Mouse (Mus musculus): ENCODE data around the gene Rbms2.
"Not testable (repeated sequence)": the region's sequence is repeated elsewhere in the genome, so short reads cannot be mapped to it uniquely, and the experiment has no call there.

The Rbms2 gene

GRCm38 (mm10) chr10:128179989-128180388 is at the start of gene Rbms2:
Gene Rbms2 (minus strand): TSS chr10:128180297.
- no peak for DNase-seq (ENCODE audit: low read depth, low spot score)

GRCm38 (mm10) chr10:128228009-128228408 is 47.9 kb upstream of the Rbms2 start:
- DNase-seq (ENCODE audit: low read depth, low spot score), result no peak

GRCm38 (mm10) chr10:128227592-128227991 is 47.5 kb upstream of the Rbms2 start:
- no peak for DNase-seq (ENCODE audit: low read depth, low spot score)

DNA sequence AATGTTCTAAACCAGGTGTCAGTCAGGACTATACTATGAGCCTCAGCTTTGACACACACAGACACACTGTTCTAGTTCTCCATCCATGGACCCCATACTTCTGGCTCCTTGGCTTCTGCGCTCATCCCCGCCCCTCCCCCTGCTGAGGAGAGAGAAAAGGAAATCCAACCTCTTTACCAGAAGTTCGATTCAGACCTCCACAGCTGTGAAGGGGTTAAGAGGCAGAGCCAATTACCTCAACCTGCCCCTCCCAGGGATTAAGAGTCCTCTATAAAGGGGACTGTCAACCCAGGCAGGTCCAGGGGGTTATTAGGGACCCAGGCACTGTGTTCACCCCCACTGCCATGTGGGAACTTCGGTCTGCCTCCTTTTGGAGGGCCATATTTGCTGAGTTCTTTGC is 45.4 kb upstream of the Rbms2 start, which contains the start of gene Mip:
Gene Mip (plus strand): TSS at position 301 of the 400 bp plus-strand sequence.
- no peak for DNase-seq (ENCODE audit: low read depth, low spot score)

- DNase-seq (ENCODE audit: low read depth, low spot score), result no peak
Observed at GRCm38 (mm10) chr10:128225064-128225463, 45.0 kb upstream of the Rbms2 start.

DNA sequence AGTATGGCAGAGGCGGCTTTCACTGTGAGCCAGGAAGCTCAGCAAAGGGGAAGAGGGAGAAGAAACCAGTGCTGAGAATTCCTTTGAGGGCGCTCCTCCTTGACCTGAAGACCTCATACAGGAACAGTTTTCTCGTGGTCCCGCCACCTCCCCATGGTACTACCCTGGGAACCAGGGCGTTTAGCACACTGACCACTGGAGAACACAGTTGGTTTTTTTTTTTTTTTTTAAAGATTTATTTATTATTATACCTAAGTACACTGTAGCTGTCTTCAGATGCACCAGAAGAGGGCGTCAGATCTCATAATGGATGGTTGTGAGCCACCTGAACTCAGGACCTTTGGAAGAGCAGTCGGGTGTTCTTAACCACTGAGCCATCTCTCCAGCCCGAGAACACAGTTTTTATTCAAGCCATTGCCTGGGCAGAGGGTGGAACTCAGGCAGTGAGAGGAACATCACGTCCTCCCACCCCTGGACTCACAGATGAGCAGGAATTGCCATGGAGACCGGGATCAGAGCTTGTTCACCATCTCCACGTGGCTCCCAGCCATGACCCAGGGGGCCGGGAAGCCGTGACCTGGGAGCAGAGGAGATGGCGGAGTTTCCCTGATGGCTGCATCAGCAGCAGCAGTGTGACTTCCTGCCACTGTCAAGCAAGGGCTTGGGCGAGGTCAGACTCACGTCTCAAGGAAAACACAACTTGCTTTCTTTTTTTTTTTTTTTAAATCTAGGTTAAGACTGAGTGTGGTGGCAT is 41.6 kb upstream of the Rbms2 start:
- DNase-seq (ENCODE audit: low read depth, low spot score), result no peak

GRCm38 (mm10) chr10:128218387-128219117 is 38.5 kb upstream of the Rbms2 start:
- no peak for DNase-seq (ENCODE audit: low read depth, low spot score)

DNA sequence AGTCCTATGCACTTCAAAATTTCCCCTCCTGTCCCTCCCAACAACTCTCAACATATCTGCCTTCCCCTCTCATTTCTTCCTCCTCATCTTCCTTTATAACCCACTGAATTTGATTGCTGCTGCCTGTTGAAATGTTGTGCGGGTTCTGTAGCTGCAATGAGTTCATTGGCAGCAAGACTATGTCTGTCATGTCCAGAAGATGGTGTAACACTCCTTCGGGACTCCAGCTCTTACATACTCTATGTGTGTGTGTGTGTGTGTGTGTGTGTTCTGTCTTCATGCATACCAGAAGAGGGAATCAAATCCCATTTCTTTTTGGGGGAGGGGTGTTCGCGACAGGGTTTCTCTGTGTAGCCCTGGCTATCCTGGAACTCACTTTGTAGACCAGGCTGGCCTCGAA is 34.9 kb upstream of the Rbms2 start:
- DNase-seq (ENCODE audit: low read depth, low spot score), result no peak

DNA sequence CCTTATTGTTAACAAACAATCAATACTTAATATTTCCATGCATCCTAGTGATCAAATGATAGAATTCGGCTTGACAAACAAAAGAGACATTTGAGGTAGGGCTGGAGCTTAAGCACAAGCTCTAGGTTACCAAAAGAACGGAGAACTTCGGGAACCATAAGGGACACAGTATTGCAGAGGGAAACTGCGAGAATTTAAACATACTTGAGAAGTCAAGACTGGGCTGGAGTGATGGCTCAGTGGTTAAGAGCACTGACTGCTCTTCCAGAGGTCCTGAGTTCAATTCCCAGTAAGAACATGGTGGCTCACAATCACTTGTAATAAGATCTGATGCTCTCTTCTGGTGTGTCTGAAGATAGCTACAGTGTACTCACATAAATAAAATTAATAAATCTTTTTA is 34.0 kb upstream of the Rbms2 start:
- DNase-seq (ENCODE audit: low read depth, low spot score), result not testable (repeated sequence)

DNA sequence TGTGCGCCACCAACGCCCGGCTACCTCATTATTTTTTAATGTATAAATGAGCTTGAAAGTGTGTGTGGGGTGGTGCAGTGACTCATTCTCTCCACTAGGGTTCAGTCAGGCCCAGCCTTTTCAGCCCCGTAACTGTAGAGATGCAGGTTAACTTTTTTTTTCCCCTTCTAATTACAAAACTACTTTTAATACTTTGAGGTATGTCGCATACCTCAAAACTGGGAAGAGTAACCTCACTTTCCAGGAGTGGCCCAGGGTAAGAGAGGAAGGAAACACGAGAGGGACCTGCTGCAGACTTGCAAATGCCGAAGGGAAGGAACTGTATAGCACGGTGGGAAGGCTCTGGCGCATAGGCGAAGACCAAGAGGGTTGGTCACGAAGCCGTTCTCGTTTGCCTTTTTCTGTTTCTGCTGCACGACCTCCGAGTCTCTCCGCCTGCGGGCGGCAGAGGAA is 32.8 kb upstream of the Rbms2 start:
- peak; percentile 43 for DNase-seq (ENCODE audit: low read depth, low spot score)

- DNase-seq (ENCODE audit: low read depth, low spot score), result no peak
Observed at GRCm38 (mm10) chr10:128212148-128212547, 32.1 kb upstream of the Rbms2 start.

DNA sequence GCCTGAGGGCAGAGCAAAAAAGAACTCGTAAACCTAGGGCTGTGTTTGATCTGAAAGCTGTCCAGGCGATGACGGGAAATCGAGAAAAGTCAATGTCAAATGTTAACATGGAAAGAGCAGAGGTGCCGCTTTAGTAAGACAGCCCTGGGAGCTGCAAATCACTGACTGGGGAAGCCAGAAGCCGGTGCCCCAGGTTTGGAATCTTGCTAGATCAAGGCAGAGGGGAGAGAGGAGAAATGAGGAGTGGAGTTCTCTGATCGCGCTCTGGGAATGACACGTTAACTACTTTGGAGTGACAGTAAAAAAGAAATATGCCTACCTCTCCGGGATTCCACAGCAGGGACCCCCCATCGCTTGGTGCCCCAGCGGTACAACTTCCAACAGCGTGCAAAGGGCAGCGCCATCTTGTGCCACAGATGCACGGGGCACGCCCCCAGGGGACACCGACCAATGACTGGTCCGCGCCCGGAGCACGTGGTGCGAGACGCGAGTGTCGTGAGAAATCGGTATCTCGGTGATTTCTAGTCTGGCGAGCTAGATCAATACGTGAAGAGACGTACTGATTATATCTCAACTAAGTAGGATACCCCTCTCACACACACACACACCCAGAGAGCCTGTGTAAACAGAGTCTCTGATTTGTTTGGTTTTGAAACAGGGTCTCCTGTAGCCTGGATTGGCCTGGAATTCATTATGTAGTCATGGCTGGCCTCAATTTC is 31.5 kb upstream of the Rbms2 start, which contains the start of gene Spryd4:
Gene Spryd4 (minus strand): TSS at position 418 of the 719 bp plus-strand sequence.
- DNase-seq (ENCODE audit: low read depth, low spot score), result peak; percentile 76

GRCm38 (mm10) chr10:128210954-128211353 is 30.9 kb upstream of the Rbms2 start:
- DNase-seq (ENCODE audit: low read depth, low spot score), result no peak

GRCm38 (mm10) chr10:128210131-128210530 is 30.0 kb upstream of the Rbms2 start:
- DNase-seq (ENCODE audit: low read depth, low spot score), result no peak

DNA sequence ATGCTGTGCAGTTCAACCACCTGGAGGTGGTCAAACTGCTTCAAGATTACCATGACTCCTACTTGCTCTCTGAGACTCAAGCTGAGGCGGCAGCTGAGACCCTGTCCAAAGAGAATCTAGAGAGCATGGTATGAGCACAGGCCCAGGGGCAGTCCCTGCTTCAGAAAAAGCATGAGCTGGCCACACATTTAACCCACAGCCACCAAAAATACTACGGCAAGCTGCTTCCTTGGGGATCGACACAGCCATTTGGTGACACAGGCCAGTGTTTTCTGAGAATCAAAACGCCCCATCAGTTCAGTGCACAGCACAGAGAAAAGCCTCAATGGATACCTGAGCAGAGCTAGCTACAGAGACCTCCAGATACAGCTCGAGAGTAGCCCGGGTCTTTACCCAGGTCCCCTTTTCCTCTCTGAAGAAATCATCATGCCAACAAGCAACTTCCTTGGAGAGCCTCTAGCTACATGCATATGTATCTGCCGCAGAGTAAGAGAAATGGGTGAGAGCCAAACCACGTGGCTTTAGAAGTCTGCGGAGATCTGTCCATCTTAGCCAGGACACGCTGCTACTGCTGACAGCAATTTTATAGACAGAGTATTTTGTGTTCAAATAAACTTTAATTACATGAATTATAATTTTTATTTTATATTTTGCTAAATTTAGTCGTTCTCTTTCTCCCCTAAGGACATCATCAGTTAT is 29.4 kb upstream of the Rbms2 start:
- DNase-seq (ENCODE audit: low read depth, low spot score), result no peak

DNA sequence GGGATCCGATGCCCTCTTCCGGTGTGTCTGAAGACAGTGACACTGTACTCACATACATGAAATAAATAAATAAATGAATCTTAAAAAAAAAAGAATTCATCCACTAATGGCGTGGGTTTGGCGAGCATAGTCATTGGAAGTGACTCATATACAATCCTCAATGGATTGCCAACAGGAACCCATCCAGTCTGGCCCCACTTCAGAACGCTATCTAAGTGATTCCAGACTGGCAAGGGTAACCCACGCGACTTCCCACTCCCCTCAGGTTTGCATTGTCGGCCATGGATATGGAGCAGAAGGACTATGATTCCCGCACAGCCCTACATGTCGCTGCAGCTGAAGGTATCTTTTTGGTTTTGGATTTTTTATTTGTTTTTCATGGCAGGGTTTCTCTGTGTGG is 28.2 kb upstream of the Rbms2 start:
- DNase-seq (ENCODE audit: low read depth, low spot score), result no peak

- DNase-seq (ENCODE audit: low read depth, low spot score), result no peak
Observed at GRCm38 (mm10) chr10:128204941-128205340, 24.8 kb upstream of the Rbms2 start.

DNA sequence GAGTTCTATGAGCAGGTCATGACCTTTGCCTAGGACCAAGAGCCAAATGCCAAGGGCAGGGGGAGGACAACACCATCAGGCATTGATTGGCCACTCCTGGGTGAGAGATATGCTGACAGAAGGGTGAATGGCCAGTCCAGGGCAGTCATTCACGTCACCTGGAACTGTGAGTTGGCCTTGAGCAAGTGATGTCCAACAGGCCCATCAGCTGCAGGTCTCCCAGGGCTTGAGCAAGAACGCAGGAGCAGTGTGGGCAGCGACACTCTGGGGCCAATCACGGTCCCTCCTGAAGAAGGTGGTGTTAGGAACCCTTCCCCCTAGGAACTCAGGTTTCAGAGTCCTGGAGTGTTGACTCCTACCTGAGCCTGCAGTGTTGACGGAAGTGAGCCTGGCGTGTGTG is 21.8 kb upstream of the Rbms2 start:
- no peak for DNase-seq (ENCODE audit: low read depth, low spot score)

GRCm38 (mm10) chr10:128194551-128195461 is 14.7 kb upstream of the Rbms2 start:
- peak; percentile 70 for DNase-seq (ENCODE audit: low read depth, low spot score)

DNA sequence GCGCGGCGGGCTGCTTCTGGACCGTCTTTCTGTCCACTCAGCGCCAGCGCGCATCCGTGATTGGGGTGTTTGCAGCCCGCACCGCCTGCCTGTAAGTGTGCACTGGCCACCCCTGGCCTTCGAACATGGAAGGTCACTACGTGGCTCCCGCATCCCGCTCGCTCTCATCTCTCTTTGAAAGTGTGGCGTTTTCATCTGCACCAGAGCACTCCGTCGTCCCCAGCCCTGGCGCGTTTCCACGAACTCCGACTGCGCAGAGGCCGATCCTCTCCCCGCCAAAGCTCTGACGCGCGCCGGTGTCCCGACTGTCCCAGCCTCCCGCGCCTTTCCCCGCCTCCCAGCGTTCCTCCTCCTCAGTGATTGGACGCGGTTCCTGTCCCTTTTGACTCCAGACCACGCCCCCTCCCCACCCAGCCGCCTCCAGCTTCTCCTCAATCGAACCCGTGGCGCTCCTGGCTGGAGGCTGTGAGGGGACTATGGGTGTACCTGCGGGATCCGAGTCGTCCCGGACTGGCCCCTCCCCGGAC is 14.0 kb upstream of the Rbms2 start, which contains the start of gene Gls2:
Gene Gls2 (plus strand): TSS at position 434 of the 527 bp plus-strand sequence.
- peak; percentile 94 for DNase-seq (ENCODE audit: low read depth, low spot score)
